14 mouse cellular contexts compared by ENCODE assay signal in the genomic region with DNA sequence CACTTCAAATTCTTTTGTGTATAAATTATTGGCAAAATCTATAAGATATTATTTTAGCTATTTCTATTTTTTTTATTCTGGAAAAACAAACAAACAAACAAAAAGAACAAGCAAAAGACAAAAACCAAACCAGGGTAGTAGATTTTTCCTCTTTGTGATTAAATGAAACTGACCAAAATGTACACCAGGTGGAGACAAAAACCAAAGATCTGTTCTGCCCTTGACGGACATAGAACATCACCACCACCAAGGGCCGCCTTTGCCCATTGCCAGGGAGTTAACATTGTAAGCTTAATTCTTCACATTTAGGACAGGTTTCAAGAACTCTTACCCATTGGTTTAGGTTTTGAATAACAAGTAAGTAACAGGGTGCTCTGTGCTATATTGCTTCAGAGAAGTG. TPM values are rescaled to one million over a fixed set of nuclear protein-coding genes. Genes with fewer than 3 reads are reported as not detected.
DNase-seq lines count a peak whose midpoint lies in the region; ATAC-seq and TF ChIP-seq lines count a peak whose summit lies in the region.
"Had no signal": no experiment of that assay in that cellular context is flagged by ENCODE, and none has a peak within 500 bp of the region (broad histone marks: within the 10 kb centered on the region; RNA-seq: fewer than 3 reads in every experiment).

No protein-coding gene starts in this region.

- peak; percentile 47 for DNase-seq in hindbrain, postnatal 0 days (ENCODE audit: low spot score)
- DNase-seq in 3T3-L1 (ENCODE audit: low read depth, low spot score): peak; percentile 48
- peak; percentile 26 for DNase-seq in CD4-positive helper T cell, adult 2 months (ENCODE audit: low read depth, low spot score)
- peak; percentile 27 for DNase-seq in brain, adult 2 months (ENCODE audit: low read depth, low spot score)
- no peak for DNase-seq in urinary bladder, postnatal 36 days (ENCODE audit: low spot score in 2 of 2)
- DNase-seq: adrenal gland, postnatal 36 days; cerebellum, adult 2 months; kidney, adult 11 months; lung, postnatal 4 days; right cerebral cortex, adult 18-20 months; thymus, postnatal 4 days had no signal

- ATAC-seq in hindbrain, postnatal 0 days: no peak
- ATAC-seq in hindbrain, embryonic 13.5 days (ENCODE audit: low FRiP score): no peak
- no peak for ATAC-seq in neural tube, embryonic 15.5 days (ENCODE audit: low FRiP score)

- no peaks in the 10 kb centered on the region for H3K9me3 ChIP-seq in hindbrain, postnatal 0 days (ENCODE audit: low read length)
- H3K9me3 ChIP-seq in hindbrain, embryonic 13.5 days: no peaks in the 10 kb centered on the region
- no peaks in the 10 kb centered on the region for H3K9me3 ChIP-seq in neural tube, embryonic 15.5 days (replicated peaks)

- no peak overlapping the region for H3K9ac ChIP-seq in hindbrain, postnatal 0 days (replicated peaks; ENCODE audit: low read length)
- no peak overlapping the region for H3K9ac ChIP-seq in hindbrain, embryonic 13.5 days
- H3K9ac ChIP-seq in neural tube, embryonic 15.5 days (replicated peaks): no peak overlapping the region

- H3K4me2 ChIP-seq in hindbrain, postnatal 0 days (ENCODE audit: low read depth, low read length): no peak overlapping the region
- H3K4me2 ChIP-seq in hindbrain, embryonic 13.5 days: no peak overlapping the region
- H3K4me2 ChIP-seq in neural tube, embryonic 15.5 days: no peak overlapping the region

- H3K27me3 ChIP-seq in hindbrain, postnatal 0 days (ENCODE audit: insufficient read depth, low read length): no peaks in the 10 kb centered on the region
- peaks cover 8% of the 10 kb centered on the region; the same call in 1 of the 2 replicates for H3K27me3 ChIP-seq in hindbrain, embryonic 13.5 days
- H3K27me3 ChIP-seq in neural tube, embryonic 15.5 days (replicated peaks): no peaks in the 10 kb centered on the region

- peak; percentile 58 for TF ChIP-seq CTCF in hindbrain, postnatal 0 days (IDR thresholded peaks at IDR 0.05; ENCODE audit: low read depth)

- H3K4me3 ChIP-seq in hindbrain, postnatal 0 days (ENCODE audit: low read length): no peak overlapping the region
- H3K4me3 ChIP-seq in hindbrain, embryonic 13.5 days: no peak overlapping the region
- H3K4me3 ChIP-seq in neural tube, embryonic 15.5 days (replicated peaks): no peak overlapping the region

- no peak overlapping the region for H3K27ac ChIP-seq in hindbrain, postnatal 0 days
- no peak overlapping the region for H3K27ac ChIP-seq in hindbrain, embryonic 13.5 days
- no peak overlapping the region for H3K27ac ChIP-seq in neural tube, embryonic 15.5 days (replicated peaks)

- H3K36me3 ChIP-seq in hindbrain, postnatal 0 days (ENCODE audit: insufficient read depth, low read length): no peaks in the 10 kb centered on the region
- H3K36me3 ChIP-seq in hindbrain, embryonic 13.5 days: no peaks in the 10 kb centered on the region
- no peaks in the 10 kb centered on the region for H3K36me3 ChIP-seq in neural tube, embryonic 15.5 days

- peaks cover 3% of the 10 kb centered on the region; the same call in 1 of the 2 replicates for H3K4me1 ChIP-seq in hindbrain, postnatal 0 days (ENCODE audit: insufficient read depth, low read length)
- H3K4me1 ChIP-seq in hindbrain, embryonic 13.5 days (replicated peaks): peaks cover 18% of the 10 kb centered on the region
- H3K4me1 ChIP-seq in neural tube, embryonic 15.5 days: peaks cover 13% of the 10 kb centered on the region; the same call in 1 of the 2 replicates

- WGBS in hindbrain, postnatal 0 days: 44% methylated on average over 2 of the region's 2 CpGs
- 53% methylated on average over 2 of the region's 2 CpGs for whole genome bisulfite sequencing in hindbrain, embryonic 13.5 days
- 62% methylated on average over 2 of the region's 2 CpGs for WGBS in neural tube, embryonic 15.5 days

RNA-seq across cellular contexts. Expression of a gene that starts 3.0 kb away (rescaled TPM):
- total RNA-seq in hindbrain, postnatal 0 days (2014; rRNA removed): 0.42 and 2.3 TPM in 2 replicates
- polyA plus RNA-seq in hindbrain, postnatal 0 days (2015; fragmentation: Nextera tagmentation; extraction: Ambion mirVana): 4.0 and 5.0 TPM in 2 replicates
- polyA plus RNA-seq in hindbrain, embryonic 13.5 days (2015; fragmentation: Nextera tagmentation; extraction: Ambion mirVana): 3.7 and 6.3 TPM in 2 replicates
- polyA plus RNA-seq in neural tube, embryonic 15.5 days (2015; fragmentation: Nextera tagmentation; extraction: Ambion mirVana): 0.65 and 1.0 TPM in 2 replicates
- total RNA-seq: adrenal gland, postnatal 36 days had no signal
- polyA plus RNA-seq: limb, embryonic 14.5 days had no signal

RNA-seq across cellular contexts. Expression of a gene that starts 10.6 kb away (rescaled TPM):
- 6.1 and 6.9 TPM in 2 replicates for total RNA-seq in hindbrain, postnatal 0 days (2014; rRNA removed)
- polyA plus RNA-seq in hindbrain, postnatal 0 days (2015; fragmentation: Nextera tagmentation; extraction: Ambion mirVana): 8.9 and 9.6 TPM in 2 replicates
- 11.9 and 15.5 TPM in 2 replicates for polyA plus RNA-seq in hindbrain, embryonic 13.5 days (2015; fragmentation: Nextera tagmentation; extraction: Ambion mirVana)
- 10.8 and 14.3 TPM in 2 replicates for polyA plus RNA-seq in neural tube, embryonic 15.5 days (2015; fragmentation: Nextera tagmentation; extraction: Ambion mirVana)

RNA-seq across cellular contexts. Expression of a gene that starts 10.8 kb away (rescaled TPM):
- 10.8 and 11.8 TPM in 2 replicates for total RNA-seq in hindbrain, postnatal 0 days (2014; rRNA removed)
- polyA plus RNA-seq in hindbrain, postnatal 0 days (2015; fragmentation: Nextera tagmentation; extraction: Ambion mirVana): 24.5 and 24.8 TPM in 2 replicates
- polyA plus RNA-seq in hindbrain, embryonic 13.5 days (2015; fragmentation: Nextera tagmentation; extraction: Ambion mirVana): 35.6 and 35.7 TPM in 2 replicates
- 22.4 and 31.9 TPM in 2 replicates for polyA plus RNA-seq in neural tube, embryonic 15.5 days (2015; fragmentation: Nextera tagmentation; extraction: Ambion mirVana)

RNA-seq across cellular contexts. Expression of a gene that starts 21.6 kb away (rescaled TPM):
- 1.5 and 2.8 TPM in 2 replicates for total RNA-seq in hindbrain, postnatal 0 days (2014; rRNA removed)
- polyA plus RNA-seq in hindbrain, postnatal 0 days (2015; fragmentation: Nextera tagmentation; extraction: Ambion mirVana): 0.53 TPM in 2 replicates
- polyA plus RNA-seq in hindbrain, embryonic 13.5 days (2015; fragmentation: Nextera tagmentation; extraction: Ambion mirVana): 1.2 and 1.3 TPM in 2 replicates
- 2.2 and 2.6 TPM in 2 replicates for polyA plus RNA-seq in neural tube, embryonic 15.5 days (2015; fragmentation: Nextera tagmentation; extraction: Ambion mirVana)

RNA-seq across cellular contexts. Expression of a gene that starts 33.3 kb away (rescaled TPM):
- 0.36 and 0.42 TPM in 2 replicates for total RNA-seq in hindbrain, postnatal 0 days (2014; rRNA removed)
- 0.48 and 0.66 TPM in 2 replicates for polyA plus RNA-seq in hindbrain, postnatal 0 days (2015; fragmentation: Nextera tagmentation; extraction: Ambion mirVana)
- polyA plus RNA-seq in hindbrain, embryonic 13.5 days (2015; fragmentation: Nextera tagmentation; extraction: Ambion mirVana): 0.30 and 0.48 TPM in 2 replicates
- 0.31 TPM in 2 replicates for polyA plus RNA-seq in neural tube, embryonic 15.5 days (2015; fragmentation: Nextera tagmentation; extraction: Ambion mirVana)

Comparison
In these comparisons a context has a peak if more than half of its experiments do, and no peak if none do; other contexts are left out.
1. DNase-seq: peak in hindbrain, postnatal 0 days (single experiment), 3T3-L1 (single experiment), CD4-positive helper T cell, adult 2 months (single experiment) and brain, adult 2 months (single experiment); none in urinary bladder, postnatal 36 days (0 of 2).